Mouse (Mus musculus): ENCODE results near the gene Tmem165. TPM values are rescaled to one million over a fixed set of nuclear protein-coding genes. Genes with fewer than 3 reads are reported as not detected.

Gene Tmem165
- polyA plus RNA-seq, 1 experiment, result 29.8 TPM

GRCm38 (mm10) chr5:76231171-76231855 lies 47.6 kb downstream of the Tmem165 start:
- Histone ChIP-seq H3K27me3 (ENCODE audit: control insufficient read depth, insufficient read depth, low read length) (no peaks in the 10 kb centered on the region), H3K36me3 (ENCODE audit: control insufficient read depth, insufficient read depth, low read length) (peaks cover 22% of the 10 kb centered on the region), H3K4me3 (ENCODE audit: extremely low read depth, insufficient read depth, insufficient read length) (no peak overlapping the region), H3K27ac (ENCODE audit: insufficient read depth, low read length) (no peak overlapping the region), H3K4me1 (ENCODE audit: control insufficient read depth, insufficient read depth, insufficient read length) (no peaks in the 10 kb centered on the region)
- no peak for DNase-seq (ENCODE audit: low read depth in 1 of 2, low spot score in 2 of 2)
- TF ChIP-seq CTCF (IDR thresholded peaks at IDR 0.05; ENCODE audit: extremely low read depth, insufficient read depth, insufficient read length, insufficient replicate concordance) (no peak), POLR2A (IDR thresholded peaks at IDR 0.05; ENCODE audit: low read depth, low read length) (no peak)
- WGBS, result 94% methylated on average over 13 of the region's 13 CpGs

- Histone ChIP-seq H3K4me1 (ENCODE audit: control insufficient read depth, insufficient read depth, insufficient read length) (no peaks in the 10 kb centered on the region), H3K36me3 (ENCODE audit: control insufficient read depth, insufficient read depth, low read length) (peaks cover 6% of the 10 kb centered on the region), H3K4me3 (ENCODE audit: extremely low read depth, insufficient read depth, insufficient read length) (no peak overlapping the region), H3K27ac (ENCODE audit: insufficient read depth, low read length) (no peak overlapping the region), H3K27me3 (ENCODE audit: control insufficient read depth, insufficient read depth, low read length) (no peaks in the 10 kb centered on the region)
- no peak for TF ChIP-seq POLR2A (IDR thresholded peaks at IDR 0.05; ENCODE audit: low read depth, low read length)
- TF ChIP-seq CTCF (IDR thresholded peaks at IDR 0.05; ENCODE audit: extremely low read depth, insufficient read depth, insufficient read length, insufficient replicate concordance), result no peak
- 92% methylated on average over 3 of the region's 3 CpGs for WGBS
- no peak for DNase-seq (ENCODE audit: low read depth in 1 of 2, low spot score in 2 of 2)
Observed at GRCm38 (mm10) chr5:76243274-76243673, 59.6 kb downstream of the Tmem165 start.

GRCm38 (mm10) chr5:76243929-76244328 lies 60.2 kb downstream of the Tmem165 start:
- no peak for DNase-seq (ENCODE audit: low read depth in 1 of 2, low spot score in 2 of 2)
- no peak overlapping the region for H3K27ac ChIP-seq (ENCODE audit: insufficient read depth, low read length)
- 85% methylated on average over 4 of the region's 4 CpGs for WGBS
- no peak overlapping the region for H3K4me3 ChIP-seq (ENCODE audit: extremely low read depth, insufficient read depth, insufficient read length)
- TF ChIP-seq POLR2A (IDR thresholded peaks at IDR 0.05; ENCODE audit: low read depth, low read length) (no peak), CTCF (IDR thresholded peaks at IDR 0.05; ENCODE audit: extremely low read depth, insufficient read depth, insufficient read length, insufficient replicate concordance) (no peak)
- H3K4me1 ChIP-seq (ENCODE audit: control insufficient read depth, insufficient read depth, insufficient read length), result no peaks in the 10 kb centered on the region
- H3K27me3 ChIP-seq (ENCODE audit: control insufficient read depth, insufficient read depth, low read length), result no peaks in the 10 kb centered on the region
- peaks cover 6% of the 10 kb centered on the region for H3K36me3 ChIP-seq (ENCODE audit: control insufficient read depth, insufficient read depth, low read length)

- H3K27ac ChIP-seq (ENCODE audit: insufficient read depth, low read length), result no peak overlapping the region
Observed at GRCm38 (mm10) chr5:76244430-76244829, 60.8 kb downstream of the Tmem165 start.

GRCm38 (mm10) chr5:76245419-76245818 lies 61.7 kb downstream of the Tmem165 start:
- no peak for DNase-seq (ENCODE audit: low read depth in 1 of 2, low spot score in 2 of 2)
- no peak overlapping the region for H3K27ac ChIP-seq (ENCODE audit: insufficient read depth, low read length)
- no peaks in the 10 kb centered on the region for H3K4me1 ChIP-seq (ENCODE audit: control insufficient read depth, insufficient read depth, insufficient read length)
- no peak overlapping the region for H3K4me3 ChIP-seq (ENCODE audit: extremely low read depth, insufficient read depth, insufficient read length)
- 93% methylated on average over 3 of the region's 3 CpGs for WGBS
- H3K36me3 ChIP-seq (ENCODE audit: control insufficient read depth, insufficient read depth, low read length), result peaks cover 5% of the 10 kb centered on the region
- TF ChIP-seq POLR2A (IDR thresholded peaks at IDR 0.05; ENCODE audit: low read depth, low read length) (no peak), CTCF (IDR thresholded peaks at IDR 0.05; ENCODE audit: extremely low read depth, insufficient read depth, insufficient read length, insufficient replicate concordance) (no peak)
- H3K27me3 ChIP-seq (ENCODE audit: control insufficient read depth, insufficient read depth, low read length), result no peaks in the 10 kb centered on the region

More at GRCm38 (mm10) chr5:76244430-76244829, 60.8 kb downstream of the Tmem165 start:
- H3K4me1 ChIP-seq (ENCODE audit: control insufficient read depth, insufficient read depth, insufficient read length), result no peaks in the 10 kb centered on the region
- 89% methylated on average over 10 of the region's 10 CpGs for WGBS
- no peaks in the 10 kb centered on the region for H3K27me3 ChIP-seq (ENCODE audit: control insufficient read depth, insufficient read depth, low read length)
- peaks cover 6% of the 10 kb centered on the region for H3K36me3 ChIP-seq (ENCODE audit: control insufficient read depth, insufficient read depth, low read length)
- TF ChIP-seq CTCF (IDR thresholded peaks at IDR 0.05; ENCODE audit: extremely low read depth, insufficient read depth, insufficient read length, insufficient replicate concordance) (no peak), POLR2A (IDR thresholded peaks at IDR 0.05; ENCODE audit: low read depth, low read length) (no peak)
- no peak overlapping the region for H3K4me3 ChIP-seq (ENCODE audit: extremely low read depth, insufficient read depth, insufficient read length)
- DNase-seq (ENCODE audit: low read depth in 1 of 2, low spot score in 2 of 2), result no peak

GRCm38 (mm10) chr5:76246539-76246938 lies 62.9 kb downstream of the Tmem165 start:
- DNase-seq (ENCODE audit: low read depth in 1 of 2, low spot score in 2 of 2), result no peak
- H3K27ac ChIP-seq (ENCODE audit: insufficient read depth, low read length), result no peak overlapping the region
- no peak overlapping the region for H3K4me3 ChIP-seq (ENCODE audit: extremely low read depth, insufficient read depth, insufficient read length)
- TF ChIP-seq CTCF (IDR thresholded peaks at IDR 0.05; ENCODE audit: extremely low read depth, insufficient read depth, insufficient read length, insufficient replicate concordance) (no peak), POLR2A (IDR thresholded peaks at IDR 0.05; ENCODE audit: low read depth, low read length) (no peak)
- no peaks in the 10 kb centered on the region for H3K4me1 ChIP-seq (ENCODE audit: control insufficient read depth, insufficient read depth, insufficient read length)
- H3K36me3 ChIP-seq (ENCODE audit: control insufficient read depth, insufficient read depth, low read length), result peaks cover 5% of the 10 kb centered on the region
- H3K27me3 ChIP-seq (ENCODE audit: control insufficient read depth, insufficient read depth, low read length), result no peaks in the 10 kb centered on the region

GRCm38 (mm10) chr5:76250948-76251347 lies 67.3 kb downstream of the Tmem165 start:
- Histone ChIP-seq H3K36me3 (ENCODE audit: control insufficient read depth, insufficient read depth, low read length) (peaks cover 3% of the 10 kb centered on the region), H3K27ac (ENCODE audit: insufficient read depth, low read length) (no peak overlapping the region), H3K4me3 (ENCODE audit: extremely low read depth, insufficient read depth, insufficient read length) (no peak overlapping the region), H3K4me1 (ENCODE audit: control insufficient read depth, insufficient read depth, insufficient read length) (no peaks in the 10 kb centered on the region), H3K27me3 (ENCODE audit: control insufficient read depth, insufficient read depth, low read length) (no peaks in the 10 kb centered on the region)
- TF ChIP-seq CTCF (IDR thresholded peaks at IDR 0.05; ENCODE audit: extremely low read depth, insufficient read depth, insufficient read length, insufficient replicate concordance), result no peak
- TF ChIP-seq POLR2A (IDR thresholded peaks at IDR 0.05; ENCODE audit: low read depth, low read length), result no peak
- 85% methylated on average over 3 of the region's 3 CpGs for WGBS
- DNase-seq (ENCODE audit: low read depth in 1 of 2, low spot score in 2 of 2), result no peak

Other genes with a start within 250 kb of the Tmem165 start
- gene Kdr, start 205.4 kb upstream of the Tmem165 start, polyA plus RNA-seq (2012; rRNA removed), result 6.0 and 6.5 TPM in 2 replicates
- 149 and 297 TPM in 2 replicates for gene Srd5a3, start 43.6 kb upstream of the Tmem165 start, polyA plus RNA-seq (2012; rRNA removed)
- 5.1 and 5.6 TPM in 2 replicates for gene Clock, start 120.9 kb downstream of the Tmem165 start, polyA plus RNA-seq (2012; rRNA removed)
- not detected in 2 replicates for gene Pdcl2, start 147.3 kb downstream of the Tmem165 start, polyA plus RNA-seq (2012; rRNA removed)
- gene Nmu, start 179.9 kb downstream of the Tmem165 start, polyA plus RNA-seq (2012; rRNA removed), result not detected in 2 replicates